Mouse (Mus musculus) CH12.LX (cell line): ENCODE measurements around the gene Gfi1b. TPM values are rescaled to one million over a fixed set of nuclear protein-coding genes. Genes with fewer than 3 reads are reported as not detected.

Source experiments
- DNase-seq: peaks from one replicate; pipeline ENCODE4 v3.0.0-alpha.2; 2013; ENCODE audit errors: extremely low read depth
- H3K27ac ChIP-seq: 2 replicates; pipeline ENCODE4 v1.5.1; 2012; ENCODE audit warnings: low read depth, mild to moderate bottlenecking, control low read depth, moderate library complexity; ENCODE audit not compliant: insufficient read depth
- H3K27me3 ChIP-seq: replicated peaks from 2 replicates; pipeline ENCODE3; 2012; ENCODE audit warnings: inconsistent platforms
- H3K36me3 ChIP-seq, 2 experiments: replicated peaks in 1 of 2; 2 replicates each; pipeline versions ENCODE3 to v1.6.1; 2012; ENCODE audit warnings: inconsistent platforms in 1 of 2, low read length in 1 of 2, mild to moderate bottlenecking in 1 of 2, mixed read lengths in 1 of 2, moderate library complexity in 1 of 2; ENCODE audit not compliant: control insufficient read depth in 1 of 2, insufficient read depth in 1 of 2
- H3K4me1 ChIP-seq, 2 experiments: 2 replicates each; pipeline ENCODE4 v1.6.1; 2012; ENCODE audit warnings: inconsistent platforms in 1 of 2, moderate library complexity in 1 of 2; ENCODE audit not compliant: insufficient read depth in 2 of 2, control insufficient read depth in 1 of 2
- H3K4me2 ChIP-seq: 2 replicates; pipeline ENCODE4 v1.6.1; 2012; ENCODE audit warnings: low read depth, mild to moderate bottlenecking, control low read depth; ENCODE audit not compliant: poor library complexity, insufficient read depth, severe bottlenecking
- H3K4me3 ChIP-seq, 3 experiments: fragments of 150-350 bp in 1 of 3; sonication (generic) in 1 of 3; replicated peaks in 1 of 3; 2 replicates each; pipeline versions ENCODE3 to v1.5.1; 2011 to 2012; ENCODE audit warnings: low read depth in 2 of 3, low read length in 2 of 3, mild to moderate bottlenecking in 2 of 3, moderate library complexity in 2 of 3, control low read depth in 1 of 3, improper control_type of control experiment in 1 of 3, inconsistent platforms in 1 of 3, mixed read lengths in 1 of 3; ENCODE audit not compliant: poor library complexity in 1 of 3
- H3K79me2 ChIP-seq: replicated peaks from 2 replicates; pipeline ENCODE4 v1.6.1; 2012; ENCODE audit warnings: mild to moderate bottlenecking, moderate library complexity; ENCODE audit not compliant: control insufficient read depth, poor library complexity, insufficient read depth, severe bottlenecking; ENCODE audit errors: extremely low read depth
- H3K9ac ChIP-seq: 2 replicates; pipeline ENCODE4 v1.6.1; 2012; ENCODE audit warnings: low read depth, mild to moderate bottlenecking, control low read depth, moderate library complexity; ENCODE audit not compliant: insufficient read depth
- H3K9me3 ChIP-seq: replicated peaks from 2 replicates; pipeline ENCODE3; 2012; ENCODE audit warnings: low read length, inconsistent platforms, mixed read lengths
- BHLHE40 ChIP-seq: IDR thresholded peaks from 2 replicates; pipeline ENCODE4 v1.6.1; 2011; ENCODE audit warnings: mild to moderate bottlenecking, low read depth, low read length, improper control_type of control experiment
- CHD1 ChIP-seq: IDR thresholded peaks from 2 replicates; pipeline ENCODE4 v1.6.1; 2012; ENCODE audit warnings: low read depth, low read length, improper control_type of control experiment, inconsistent platforms
- CHD2 ChIP-seq: IDR thresholded peaks from 2 replicates; pipeline ENCODE4 v1.6.1; 2011; ENCODE audit warnings: low read length, improper control_type of control experiment
- CTCF ChIP-seq, 2 experiments: IDR thresholded peaks in 1 of 2; conservative IDR thresholded peaks in 1 of 2; 2 replicates each; pipeline ENCODE4 v1.5.1; 2011 to 2012; ENCODE audit warnings: low read depth in 2 of 2, low read length in 2 of 2, improper control_type of control experiment in 1 of 2, inconsistent platforms in 1 of 2, mild to moderate bottlenecking in 1 of 2, moderate library complexity in 1 of 2
- E2F4 ChIP-seq: IDR thresholded peaks from 2 replicates; pipeline ENCODE4 v1.6.1; 2011; ENCODE audit warnings: low read depth, low read length, improper control_type of control experiment; ENCODE audit not compliant: insufficient replicate concordance
- ELF1 ChIP-seq: IDR thresholded peaks from 2 replicates; pipeline ENCODE4 v1.6.1; 2014; ENCODE audit warnings: low read depth, mild to moderate bottlenecking, inconsistent platforms, low read length, improper control_type of control experiment
- EP300 ChIP-seq: IDR thresholded peaks from 2 replicates; pipeline ENCODE4 v1.6.1; 2011; ENCODE audit warnings: low read length, improper control_type of control experiment
- ETS1 ChIP-seq: conservative IDR thresholded peaks from 2 replicates; pipeline ENCODE4 v1.6.1; 2012; ENCODE audit warnings: low read depth, mild to moderate bottlenecking, inconsistent platforms, low read length, improper control_type of control experiment, moderate library complexity
- GABPA ChIP-seq: IDR thresholded peaks from 2 replicates; pipeline ENCODE4 v1.6.1; 2012; ENCODE audit warnings: low read depth, low read length, improper control_type of control experiment, inconsistent platforms; ENCODE audit not compliant: insufficient replicate concordance
- HCFC1 ChIP-seq: IDR thresholded peaks from 2 replicates; pipeline ENCODE4 v1.6.1; 2012; ENCODE audit warnings: low read depth, mild to moderate bottlenecking, inconsistent platforms, low read length, improper control_type of control experiment
- IRF4 ChIP-seq: IDR thresholded peaks from 2 replicates; pipeline ENCODE4 v1.6.1; 2014; ENCODE audit warnings: low read depth, mild to moderate bottlenecking, inconsistent platforms, low read length, improper control_type of control experiment
- JUN ChIP-seq: IDR thresholded peaks from 2 replicates; pipeline ENCODE4 v1.6.1; 2011; ENCODE audit warnings: low read depth, mild to moderate bottlenecking, low read length, improper control_type of control experiment, moderate library complexity; ENCODE audit not compliant: insufficient read depth
- JUND ChIP-seq: conservative IDR thresholded peaks from 2 replicates; pipeline ENCODE4 v1.6.1; 2011; ENCODE audit warnings: low read depth, low read length, improper control_type of control experiment
- KAT2A ChIP-seq: IDR thresholded peaks from 2 replicates; pipeline ENCODE4 v1.6.1; 2012; ENCODE audit warnings: low read length, improper control_type of control experiment, inconsistent platforms; ENCODE audit not compliant: insufficient replicate concordance
- MAFK ChIP-seq: IDR thresholded peaks from 2 replicates; pipeline ENCODE4 v1.6.1; 2011; ENCODE audit warnings: low read length, improper control_type of control experiment; ENCODE audit not compliant: insufficient replicate concordance
- MAX ChIP-seq: IDR thresholded peaks from 2 replicates; pipeline ENCODE4 v1.6.1; 2011; ENCODE audit warnings: low read length, improper control_type of control experiment
- MAZ ChIP-seq: IDR thresholded peaks from 2 replicates; pipeline ENCODE4 v1.6.1; 2012; ENCODE audit warnings: low read depth, mild to moderate bottlenecking, inconsistent platforms, low read length, improper control_type of control experiment, moderate library complexity
- MEF2A ChIP-seq: IDR thresholded peaks from 2 replicates; pipeline ENCODE4 v1.6.1; 2014; ENCODE audit warnings: low read depth, mild to moderate bottlenecking, inconsistent platforms, low read length, improper control_type of control experiment, borderline replicate concordance
- MXI1 ChIP-seq: IDR thresholded peaks from 2 replicates; pipeline ENCODE4 v1.6.1; 2011; ENCODE audit warnings: mild to moderate bottlenecking, low read depth, low read length, improper control_type of control experiment
- MYC ChIP-seq: IDR thresholded peaks from 2 replicates; pipeline ENCODE4 v1.6.1; 2011; ENCODE audit warnings: low read depth, mild to moderate bottlenecking, improper control_type of control experiment, low read length
- NELFE ChIP-seq: IDR thresholded peaks from 2 replicates; pipeline ENCODE4 v1.6.1; 2011; ENCODE audit warnings: low read depth, low read length, improper control_type of control experiment
- NRF1 ChIP-seq: IDR thresholded peaks from 2 replicates; pipeline ENCODE4 v1.6.1; 2014; ENCODE audit warnings: low read depth, mild to moderate bottlenecking, inconsistent platforms, low read length, improper control_type of control experiment, moderate library complexity
- PAX5 ChIP-seq: IDR thresholded peaks from 2 replicates; pipeline ENCODE4 v1.6.1; 2012; ENCODE audit warnings: low read length, inconsistent platforms, mixed read lengths
- POLR2A ChIP-seq: IDR thresholded peaks from 2 replicates; pipeline ENCODE4 v1.6.1; 2011; ENCODE audit warnings: low read depth, mild to moderate bottlenecking, improper control_type of control experiment, low read length
- POLR2AphosphoS2 ChIP-seq: IDR thresholded peaks from 2 replicates; pipeline ENCODE4 v1.6.1; 2011; ENCODE audit warnings: low read depth, low read length, improper control_type of control experiment
- RAD21 ChIP-seq: IDR thresholded peaks from 2 replicates; pipeline ENCODE4 v1.6.1; 2011; ENCODE audit warnings: low read depth, mild to moderate bottlenecking, low read length, improper control_type of control experiment, moderate library complexity
- RCOR1 ChIP-seq: conservative IDR thresholded peaks from 2 replicates; pipeline ENCODE4 v1.6.1; 2012; ENCODE audit warnings: low read depth, mild to moderate bottlenecking, inconsistent platforms, low read length, improper control_type of control experiment
- SIN3A ChIP-seq: IDR thresholded peaks from 2 replicates; pipeline ENCODE4 v1.6.1; 2012; ENCODE audit warnings: low read length, improper control_type of control experiment, inconsistent platforms
- SMC3 ChIP-seq: IDR thresholded peaks from 2 replicates; pipeline ENCODE4 v1.6.1; 2011; ENCODE audit warnings: low read depth, low read length, improper control_type of control experiment
- TBP ChIP-seq: conservative IDR thresholded peaks from 2 replicates; pipeline ENCODE4 v1.6.1; 2011; ENCODE audit warnings: low read depth, low read length, improper control_type of control experiment
- TCF12 ChIP-seq: IDR thresholded peaks from 2 replicates; pipeline ENCODE4 v1.6.1; 2014; ENCODE audit warnings: low read depth, mild to moderate bottlenecking, inconsistent platforms, low read length, improper control_type of control experiment
- UBTF ChIP-seq: IDR thresholded peaks from 2 replicates; pipeline ENCODE4 v1.6.1; 2012; ENCODE audit warnings: low read depth, mild to moderate bottlenecking, inconsistent platforms, low read length, improper control_type of control experiment, moderate library complexity
- USF1 ChIP-seq: IDR thresholded peaks from 2 replicates; pipeline ENCODE4 v1.6.1; 2014; ENCODE audit warnings: low read depth, mild to moderate bottlenecking, inconsistent platforms, low read length, improper control_type of control experiment
- USF2 ChIP-seq: conservative IDR thresholded peaks from 2 replicates; pipeline ENCODE4 v1.6.1; 2011; ENCODE audit warnings: low read depth, low read length, improper control_type of control experiment
- ZC3H11A ChIP-seq: IDR thresholded peaks from 2 replicates; pipeline ENCODE4 v1.6.1; 2012; ENCODE audit warnings: low read depth, mild to moderate bottlenecking, inconsistent platforms, low read length, improper control_type of control experiment
- ZKSCAN1 ChIP-seq: IDR thresholded peaks from 2 replicates; pipeline ENCODE4 v1.6.1; 2012; ENCODE audit warnings: low read depth, inconsistent platforms, low read length, improper control_type of control experiment, borderline replicate concordance
- ZMIZ1 ChIP-seq: IDR thresholded peaks from 2 replicates; pipeline ENCODE4 v1.6.1; 2012; ENCODE audit warnings: low read depth, mild to moderate bottlenecking, inconsistent platforms, low read length, improper control_type of control experiment
- ZNF384 ChIP-seq: IDR thresholded peaks from 2 replicates; pipeline ENCODE4 v1.6.1; 2012; ENCODE audit warnings: low read depth, low read length, improper control_type of control experiment, inconsistent platforms
- dilution Hi-C: fragments of 300-500 bp; cut with MboI; formaldehyde crosslinking; loops from 2 replicates; pipeline ENCODE4 v1.14.3; 2020; ENCODE audit warnings: low sequenced_read_pairs; ENCODE audit not compliant: extremely low pct_unique_long_range_greater_than_20kb, extremely low pct_ligation_motif_present
- in situ Hi-C: fragments of 300-500 bp; cut with MboI; formaldehyde crosslinking; loops from 3 replicates; pipeline ENCODE4 v1.14.3; 2019; ENCODE audit warnings: low sequenced_read_pairs, low pct_ligation_motif_present, low pct_unique_long_range_greater_than_20kb, mixed read lengths
- polyA plus RNA-seq: library from polyadenylated mRNA; unstranded; fragments of >175 nt; gene quantifications from 2 replicates; pipeline ENCODE4 v1.2.1, GENCODE M21; 2012; ENCODE audit warnings: low read depth; ENCODE audit not compliant: insufficient read length
- total RNA-seq, 2 experiments: library from RNA; depleted of rRNA; stranded (reverse); fragments of 300-350 nt in 1 of 2; fragments of >200 nt in 1 of 2; gene quantifications; 2 replicates each; pipeline ENCODE4 v1.2.3; 2012 to 2014

Gfi1b gene
- total and polyA plus RNA-seq, 3 experiments: 0.19 to 0.87 TPM; not detected in 1

DNA sequence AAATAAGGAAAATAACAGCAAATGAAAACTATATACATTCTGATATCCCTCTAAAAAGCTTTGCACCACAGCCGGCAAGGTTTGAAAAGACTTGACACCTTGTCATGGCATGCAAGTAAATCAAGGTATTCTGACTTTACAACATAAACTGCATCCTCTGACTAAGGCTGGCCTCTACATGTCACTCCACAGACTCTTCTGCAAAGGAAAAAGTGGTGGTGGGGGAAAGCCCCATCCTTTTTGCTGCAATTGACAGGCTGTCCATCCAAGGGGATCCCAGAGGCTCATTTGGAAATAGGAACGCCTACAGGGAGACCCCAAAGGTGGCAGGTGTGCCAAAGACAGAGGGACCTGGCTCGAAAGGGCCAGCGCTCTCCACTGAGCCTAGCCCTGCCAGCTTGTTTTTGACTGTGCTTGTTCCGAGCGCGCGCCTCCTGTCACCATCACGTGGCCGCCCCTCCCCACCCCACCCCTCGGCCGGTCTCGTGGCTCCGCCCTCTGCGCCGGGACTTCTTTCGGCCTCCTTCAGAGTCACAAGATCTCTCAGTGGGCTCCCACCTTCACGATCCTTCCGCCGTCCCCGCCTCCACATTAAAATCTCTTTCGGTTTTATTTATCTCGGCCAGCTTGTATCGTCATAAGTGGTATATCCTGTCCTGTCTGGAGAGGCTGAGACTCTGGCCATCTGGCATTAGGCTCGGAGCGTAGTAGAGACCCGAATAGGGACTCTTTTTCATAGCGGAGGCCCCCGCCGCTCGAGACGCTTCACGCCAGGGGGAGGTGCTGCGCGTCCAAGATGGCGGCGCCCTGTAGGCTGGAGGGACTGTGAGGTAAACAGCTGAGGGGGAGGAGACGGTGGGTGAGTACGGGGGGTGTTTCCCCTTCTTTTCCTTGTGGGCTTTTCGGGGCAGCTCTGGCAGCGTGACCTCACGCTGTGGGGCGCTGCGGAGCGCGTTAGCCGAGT is 19.0 kb upstream of the Gfi1b start, which contains the start of gene Tsc1:
Tsc1 (plus strand) TSS at position 768 of the 964 bp plus-strand sequence.
- H3K9ac ChIP-seq: peak within 1 kb of the TSS; percentile 87
- H3K4me3 ChIP-seq: peak within 1 kb of the TSS; percentile 66 to 92 (median 88)
- in situ Hi-C loops: no loop called here
- H3K4me2 ChIP-seq: peak within 1 kb of the TSS; percentile 86
- peak within 1 kb of the TSS; percentile 9; the same call in 1 of the 2 replicates for H3K27ac ChIP-seq
- H3K9me3 ChIP-seq: no peaks in the 10 kb centered on the region
- H3K4me1 ChIP-seq: peaks cover 3 to 24% of the 10 kb centered on the region in 2 experiments; a peak in 3 of 4 replicates
- dilution Hi-C loops: no loop called here
- peaks cover 21% of the 10 kb centered on the region for H3K79me2 ChIP-seq
- TF ChIP-seq PAX5 (no peak), CHD1 (no peak), POLR2AphosphoS2 (no peak), TCF12 (peak; percentile 93), RAD21 (no peak), NELFE (peak; percentile 52; the same call in 1 of the 2 replicates), ZKSCAN1 (peak; percentile 18; the same call in 1 of the 2 replicates), MXI1 (peak; percentile 94), TBP (peak; percentile 81), E2F4 (no peak), GABPA (no peak), EP300 (no peak), ZNF384 (no peak), MYC (no peak), BHLHE40 (peak; percentile 74), ZC3H11A (no peak), ZMIZ1 (no peak), HCFC1 (peak; percentile 82), JUN (no peak), UBTF (no peak), MAX (peak; percentile 86), USF1 (peak; percentile 91), CHD2 (peak; percentile 87), KAT2A (peak; percentile 98), SIN3A (peak; percentile 94), ETS1 (no peak), NRF1 (peak; percentile 58), POLR2A (peak; percentile 61), USF2 (peak; percentile 86), MEF2A (peak; percentile 65; the same call in 1 of the 2 replicates), JUND (no peak), IRF4 (peak; percentile 65), CTCF (conservative IDR thresholded peaks at IDR 0.05 in 1 of 2, IDR thresholded peaks at IDR 0.05 in 1 of 2; ENCODE audit: low read depth in 2 of 2, low read length in 2 of 2) (no peak), SMC3 (no peak), ELF1 (peak; percentile 25; the same call in 1 of the 2 replicates), MAFK (no peak), RCOR1 (no peak), MAZ (peak; percentile 86; the same call in 1 of the 2 replicates)
- no peaks in the 10 kb centered on the region for H3K27me3 ChIP-seq
- DNase-seq: peak; percentile 95
- no peaks in the 10 kb centered on the region for H3K36me3 ChIP-seq
